Mouse (Mus musculus): Measurements from ENCODE around the gene Mrpl52.

Mrpl52 gene

GRCm38 (mm10) chr14:54475941-54476844 lies 49.5 kb downstream of the Mrpl52 start, which contains the start of gene Rem2:
Rem2 (plus strand) TSS chr14:54476100.
- peak; percentile 69 for DNase-seq

- DNase-seq: no peak
Observed at GRCm38 (mm10) chr14:54477172-54477909, 50.6 kb downstream of the Mrpl52 start.
